Mouse (Mus musculus): ENCODE measurements around the gene 1700018G05Rik.
"Not testable (repeated sequence)": the region's sequence is repeated elsewhere in the genome, so short reads cannot be mapped to it uniquely, and the experiment has no call there.

1700018G05Rik gene

GRCm38 (mm10) chrX:102928072-102928471 lies at the start of gene 1700018G05Rik:
Gene 1700018G05Rik, plus strand, starts transcription at chrX:102928372.
- not testable (repeated sequence) for DNase-seq (ENCODE audit: low read depth in 2 of 2, low spot score in 2 of 2)

- DNase-seq (ENCODE audit: low read depth in 2 of 2, low spot score in 2 of 2), result not testable (repeated sequence)
Measured at GRCm38 (mm10) chrX:102908587-102908986, 19.6 kb upstream of the 1700018G05Rik start, which contains the start of the genes Dmrtc1a and 1700011M02Rik. Gene Dmrtc1a, minus strand, starts transcription at chrX:102908687. Gene 1700011M02Rik, plus strand, starts transcription at chrX:102908905.

DNA sequence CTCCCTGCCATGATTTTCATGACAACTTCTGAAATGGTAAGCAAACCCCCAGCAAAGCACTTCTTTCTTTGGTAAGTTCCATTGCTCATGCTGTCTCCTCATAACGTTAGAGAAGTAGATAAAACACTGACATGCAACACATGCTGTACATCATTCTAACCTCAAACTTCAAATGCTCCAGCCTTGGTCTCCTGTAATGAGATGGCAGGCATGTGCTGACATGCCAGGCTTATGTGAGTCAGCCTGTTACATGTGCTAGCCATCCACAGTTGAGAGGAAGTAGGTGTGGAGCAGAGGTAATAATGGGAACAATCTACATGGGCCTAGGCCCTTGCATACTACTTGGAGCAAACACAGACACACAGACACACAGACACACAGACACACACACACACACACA lies 13.3 kb upstream of the 1700018G05Rik start:
- DNase-seq (ENCODE audit: low read depth in 2 of 2, low spot score in 2 of 2), result not testable (repeated sequence)

GRCm38 (mm10) chrX:102926707-102927106 lies 1.5 kb upstream of the 1700018G05Rik start:
- not testable (repeated sequence) for DNase-seq (ENCODE audit: low read depth in 2 of 2, low spot score in 2 of 2)

GRCm38 (mm10) chrX:102932992-102933570 lies 4.9 kb downstream of the 1700018G05Rik start:
- no peak for DNase-seq (ENCODE audit: low read depth in 2 of 2, low spot score in 2 of 2)

GRCm38 (mm10) chrX:102933571-102934394 lies 5.6 kb downstream of the 1700018G05Rik start:
- no peak for DNase-seq (ENCODE audit: low read depth in 2 of 2, low spot score in 2 of 2)

- DNase-seq (ENCODE audit: low read depth in 2 of 2, low spot score in 2 of 2), result no peak
Measured at GRCm38 (mm10) chrX:102934395-102934764, 6.2 kb downstream of the 1700018G05Rik start.

DNA sequence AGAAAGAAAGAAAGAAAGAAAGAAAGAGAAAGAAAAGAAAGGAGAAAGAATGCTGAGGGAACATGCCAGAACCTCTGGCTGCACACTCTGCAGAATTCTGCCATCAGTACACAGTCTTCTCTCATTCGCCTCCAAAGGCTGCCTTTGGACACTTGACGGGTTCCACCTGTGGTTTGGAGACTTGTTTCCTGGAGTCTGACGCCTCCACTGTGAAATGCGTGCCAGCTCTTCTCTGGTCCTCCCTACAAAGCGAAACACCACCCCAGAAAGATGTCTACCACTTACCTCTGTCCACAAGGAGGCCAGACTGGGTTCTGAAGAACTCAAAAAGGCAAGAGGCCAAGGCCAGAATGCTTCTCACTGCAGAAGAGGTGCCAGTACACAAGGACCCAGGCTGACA lies 8.6 kb downstream of the 1700018G05Rik start:
- DNase-seq (ENCODE audit: low read depth in 2 of 2, low spot score in 2 of 2), result no peak

DNA sequence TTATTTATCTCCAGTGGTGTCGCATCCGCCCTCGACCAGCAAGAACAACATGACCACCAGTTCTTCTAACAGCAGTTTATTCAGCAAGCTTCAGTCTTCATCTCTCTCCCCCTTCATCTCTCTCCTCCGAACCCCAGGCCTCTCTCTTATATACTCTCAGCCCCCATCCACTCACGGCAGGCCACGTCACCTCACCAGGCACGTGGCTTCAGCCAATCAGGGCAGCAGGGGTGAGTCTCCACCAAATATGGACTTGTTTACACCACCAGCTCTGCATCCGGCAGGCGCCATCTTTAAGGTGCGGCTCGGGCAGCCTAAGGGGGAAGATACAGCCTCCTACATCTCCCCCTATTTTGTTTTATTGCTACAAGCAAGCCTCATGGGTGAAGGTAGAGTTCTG lies 22.0 kb downstream of the 1700018G05Rik start:
- DNase-seq (ENCODE audit: low read depth in 2 of 2, low spot score in 2 of 2), result not testable (repeated sequence)

DNA sequence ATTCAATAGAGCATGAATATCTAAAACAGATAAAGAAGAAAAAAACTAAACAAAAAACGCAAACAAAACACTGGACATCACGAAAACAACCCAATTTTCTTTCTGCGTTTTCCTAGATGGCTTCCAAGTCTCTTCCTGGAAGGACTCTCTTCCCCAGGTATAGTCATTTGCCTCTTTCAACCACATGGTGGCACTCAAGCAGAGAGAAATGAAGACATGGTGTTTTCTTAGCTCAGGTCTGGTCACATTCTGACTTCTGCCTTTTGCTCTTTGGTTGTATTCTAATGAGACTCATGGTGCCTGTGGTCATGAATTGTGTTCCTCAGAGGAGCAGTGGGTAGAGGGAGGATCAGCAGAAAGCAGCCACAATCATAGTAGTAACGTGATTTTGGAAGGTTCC lies 30.7 kb downstream of the 1700018G05Rik start:
- no peak for DNase-seq (ENCODE audit: low read depth in 2 of 2, low spot score in 2 of 2)

GRCm38 (mm10) chrX:102960581-102960980 lies 32.4 kb downstream of the 1700018G05Rik start:
- no peak for DNase-seq (ENCODE audit: low read depth in 2 of 2, low spot score in 2 of 2)
